Mouse (Mus musculus) small intestine, adult 2 months (tissue): ENCODE measurements around the gene Prss8. TPM values are rescaled to one million over a fixed set of nuclear protein-coding genes. Genes with fewer than 3 reads are reported as not detected.
A peak's percentile ranks its signal among the peaks of the same experiment; 100 is the strongest.

Experiments used
- H3K27ac ChIP-seq: fragments of 200-500 bp; 2 replicates; pipeline ENCODE4 v1.5.1; 2012; ENCODE audit warnings: low read depth, low read length, control low read depth, inconsistent platforms; ENCODE audit not compliant: insufficient read depth
- H3K27me3 ChIP-seq: fragments of 200-500 bp; 2 replicates; pipeline ENCODE4 v1.6.1; 2012; ENCODE audit warnings: mild to moderate bottlenecking, moderate library complexity, low read length, inconsistent platforms; ENCODE audit not compliant: control insufficient read depth, insufficient read depth
- H3K36me3 ChIP-seq: fragments of 200-500 bp; 2 replicates; pipeline ENCODE4 v1.6.1; 2012; ENCODE audit warnings: mild to moderate bottlenecking, low read length, control low read depth, inconsistent platforms; ENCODE audit not compliant: control insufficient read depth, insufficient read depth
- H3K4me1 ChIP-seq: fragments of 200-500 bp; 2 replicates; pipeline ENCODE4 v1.6.1; 2012; ENCODE audit warnings: low read length, inconsistent platforms, mixed read lengths; ENCODE audit not compliant: control insufficient read depth, insufficient read depth, insufficient read length
- H3K4me3 ChIP-seq: fragments of 200-500 bp; 2 replicates; pipeline ENCODE4 v1.5.1; 2012; ENCODE audit warnings: low read depth, mild to moderate bottlenecking, control low read depth, inconsistent platforms, low read length, moderate library complexity
- CTCF ChIP-seq: fragments of 200-500 bp; IDR thresholded peaks from 2 replicates; pipeline ENCODE4 v1.5.1; 2012; ENCODE audit warnings: low read depth, mild to moderate bottlenecking, control low read depth, inconsistent platforms, low read length, moderate library complexity, mixed read lengths; ENCODE audit not compliant: insufficient replicate concordance, insufficient read length; ENCODE audit errors: extremely low read depth
- POLR2A ChIP-seq: fragments of 200-500 bp; IDR thresholded peaks from 2 replicates; pipeline ENCODE4 v1.6.1; 2012; ENCODE audit warnings: low read depth, mild to moderate bottlenecking, control low read depth, inconsistent platforms, low read length, moderate library complexity
- WGBS: fragments of 180-500 bp; shearing (Covaris S2); methylation state at CpG from one replicate; pipeline ENCODE4 v1.1.7; 2018; 5-methylcytosine and 5-hydroxymethylcytosine counted together
- polyA plus RNA-seq: library from polyadenylated mRNA; depleted of rRNA; stranded (reverse); fragments of >200 nt; gene quantifications from 2 replicates; pipeline ENCODE4 v1.2.3, GENCODE M21; 2012

Prss8 gene
- polyA plus RNA-seq, 1 experiment, result 30.0 TPM

DNA sequence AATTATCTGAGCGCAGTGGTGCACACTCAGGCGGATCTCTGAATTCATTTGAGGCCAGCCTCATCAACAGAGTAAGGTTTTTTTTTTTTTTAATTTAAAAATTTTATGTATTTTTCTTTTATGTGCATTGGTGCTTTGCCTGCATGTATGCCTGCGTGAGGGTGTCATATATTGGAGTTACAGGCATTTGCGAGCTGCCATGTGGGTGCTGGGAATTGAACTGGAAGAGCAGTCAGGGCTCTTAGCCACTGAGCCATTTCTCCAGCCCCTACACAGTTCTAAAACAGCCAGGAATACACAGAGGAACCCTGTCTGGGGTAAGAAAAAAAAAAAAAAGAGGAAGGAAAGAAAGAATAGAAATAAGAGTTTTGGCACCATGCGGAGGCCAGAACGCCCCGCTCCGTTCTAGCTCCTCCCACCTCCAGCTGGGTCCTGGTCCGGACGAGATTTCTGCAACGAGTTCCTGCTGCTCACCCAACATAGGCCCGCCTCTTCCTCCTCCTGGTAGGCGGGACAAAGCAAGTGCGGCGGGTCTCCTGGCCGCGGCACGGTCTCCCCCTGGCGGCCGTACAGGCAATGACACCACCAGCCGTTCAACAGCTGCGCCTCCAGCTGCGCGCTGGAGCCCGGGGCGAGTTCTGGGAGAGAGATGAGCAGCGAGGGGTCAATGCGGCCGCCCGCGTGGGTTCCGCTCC, 5.3 kb upstream of the Prss8 start:
- 0 out of 2 replicates have a peak, but pooled peaks have one; percentile 23 for TF ChIP-seq POLR2A
- TF ChIP-seq CTCF, result peak; percentile 91
- WGBS, result 7% methylated on average over 32 of the region's 32 CpGs
- Histone ChIP-seq H3K4me1 (peaks cover 16% of the 10 kb centered on the region), H3K27ac (peak overlapping the region; percentile 18; the same call in 1 of the 2 replicates), H3K4me3 (peak overlapping the region; percentile 89), H3K27me3 (no peaks in the 10 kb centered on the region), H3K36me3 (no peaks in the 10 kb centered on the region)

DNA sequence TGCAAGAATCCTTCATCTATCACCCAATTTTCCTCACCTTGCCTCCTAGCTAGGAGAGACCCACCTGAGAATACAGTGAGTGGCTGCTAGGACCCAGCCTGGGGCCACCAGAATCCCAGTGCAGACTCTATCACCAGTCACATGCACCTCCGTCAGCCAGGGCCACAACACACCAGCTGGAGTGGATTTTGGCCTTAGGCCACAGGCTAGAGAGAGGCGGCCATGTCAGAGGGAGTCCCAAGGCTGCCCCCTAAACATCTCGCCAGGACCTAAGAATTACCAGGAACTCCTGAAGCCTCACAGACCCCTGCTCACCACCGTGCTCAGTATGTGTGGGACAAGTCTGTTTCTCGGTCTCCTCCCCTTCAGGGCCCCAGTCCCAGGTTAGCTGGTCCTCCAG, 4.2 kb upstream of the Prss8 start:
- no peak overlapping the region for H3K27ac ChIP-seq
- H3K36me3 ChIP-seq, result no peaks in the 10 kb centered on the region
- peaks cover 16% of the 10 kb centered on the region for H3K4me1 ChIP-seq
- H3K4me3 ChIP-seq, result no peak overlapping the region
- TF ChIP-seq POLR2A, result no peak
- no peak for TF ChIP-seq CTCF
- H3K27me3 ChIP-seq, result no peaks in the 10 kb centered on the region
- 84% methylated on average over 5 of the region's 5 CpGs for WGBS

DNA sequence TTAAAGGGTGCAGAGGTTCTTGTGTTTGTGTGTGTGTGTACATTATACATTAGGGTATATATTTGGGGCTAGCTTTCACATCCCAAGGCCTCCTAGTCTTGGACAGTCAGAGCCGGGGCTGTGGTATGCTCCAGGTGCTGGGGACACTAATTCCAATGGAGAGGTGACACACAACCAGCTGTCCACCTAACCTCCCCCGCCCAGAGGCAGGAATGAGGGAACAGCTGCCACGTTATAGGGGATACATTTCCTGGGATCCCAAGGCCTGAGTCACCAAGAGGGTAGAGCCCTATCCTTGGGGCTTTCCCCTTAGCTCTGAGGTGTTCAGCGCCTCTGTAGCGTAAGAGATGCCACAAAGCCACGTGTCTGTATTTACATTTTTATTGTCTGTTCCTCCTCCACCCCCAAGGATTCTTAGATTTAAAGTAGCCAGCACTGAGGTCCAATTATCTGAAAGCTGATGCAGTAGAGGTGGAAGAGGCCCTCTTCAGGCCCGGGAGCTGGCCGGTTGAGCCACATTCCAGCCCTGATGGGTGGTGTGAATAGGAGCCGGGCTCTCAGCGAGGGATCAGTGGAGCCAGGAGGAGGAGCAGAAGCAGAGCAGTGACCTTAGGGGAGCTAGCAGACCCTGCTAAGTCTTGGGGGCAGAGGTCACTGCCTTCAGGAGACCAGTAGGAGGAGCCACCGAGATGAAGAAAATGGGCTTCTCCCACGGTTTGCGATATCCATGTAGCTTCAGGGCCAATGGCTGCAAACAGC, 2.5 kb upstream of the Prss8 start:
- no peaks in the 10 kb centered on the region for H3K27me3 ChIP-seq
- no peaks in the 10 kb centered on the region for H3K36me3 ChIP-seq
- no peak overlapping the region for H3K4me3 ChIP-seq
- H3K4me1 ChIP-seq, result peaks cover 20% of the 10 kb centered on the region
- TF ChIP-seq CTCF, result no peak
- TF ChIP-seq POLR2A, result no peak
- 24% methylated on average over 13 of the region's 13 CpGs for WGBS
- H3K27ac ChIP-seq, result no peak overlapping the region

DNA sequence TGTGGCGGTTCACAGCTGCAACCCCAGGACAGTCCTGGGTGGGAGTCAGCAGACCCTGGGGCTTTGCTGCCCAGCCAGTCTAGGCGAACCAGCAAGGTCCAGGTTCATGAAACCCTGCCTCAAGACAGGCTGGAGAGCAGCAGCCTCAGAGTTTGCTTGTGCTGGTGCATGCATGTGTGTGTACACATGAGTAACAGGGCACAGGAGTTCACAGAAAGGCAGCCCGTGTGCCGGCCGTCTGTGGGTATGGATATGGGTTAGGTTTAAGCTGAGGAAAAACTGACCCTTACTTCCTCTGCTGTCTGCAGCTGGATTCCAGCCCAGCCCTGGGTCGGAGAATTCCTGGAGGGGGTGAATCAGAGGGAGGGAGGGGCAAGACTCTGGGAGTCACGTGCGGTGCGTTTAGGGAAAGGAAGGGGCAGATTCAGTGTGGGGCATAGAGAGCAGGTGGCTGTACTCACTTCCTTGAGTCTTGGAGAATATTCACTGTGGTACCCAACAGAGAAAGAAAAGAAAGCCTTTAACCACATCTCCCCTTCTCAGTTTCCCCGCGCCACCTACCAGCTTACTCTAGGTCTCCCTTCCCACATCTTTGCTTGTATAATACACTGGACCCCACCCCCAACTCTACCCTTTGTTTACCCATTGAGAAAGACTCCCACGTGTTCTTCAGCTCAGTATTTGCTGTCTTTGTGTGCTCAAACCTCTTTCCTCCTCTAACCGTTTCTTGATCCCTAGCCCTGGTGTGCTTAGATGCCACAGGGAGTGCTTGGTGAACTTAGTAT, 1.6 kb upstream of the Prss8 start:
- Histone ChIP-seq H3K4me3 (no peak overlapping the region), H3K36me3 (0 out of 2 replicates have a peak, but pooled peaks cover 2% of the 10 kb centered on the region), H3K4me1 (peaks cover 29% of the 10 kb centered on the region), H3K27me3 (no peaks in the 10 kb centered on the region), H3K27ac (no peak overlapping the region; the same call in 1 of the 2 replicates)
- TF ChIP-seq CTCF (no peak), POLR2A (no peak)
- 25% methylated on average over 13 of the region's 13 CpGs for WGBS

DNA sequence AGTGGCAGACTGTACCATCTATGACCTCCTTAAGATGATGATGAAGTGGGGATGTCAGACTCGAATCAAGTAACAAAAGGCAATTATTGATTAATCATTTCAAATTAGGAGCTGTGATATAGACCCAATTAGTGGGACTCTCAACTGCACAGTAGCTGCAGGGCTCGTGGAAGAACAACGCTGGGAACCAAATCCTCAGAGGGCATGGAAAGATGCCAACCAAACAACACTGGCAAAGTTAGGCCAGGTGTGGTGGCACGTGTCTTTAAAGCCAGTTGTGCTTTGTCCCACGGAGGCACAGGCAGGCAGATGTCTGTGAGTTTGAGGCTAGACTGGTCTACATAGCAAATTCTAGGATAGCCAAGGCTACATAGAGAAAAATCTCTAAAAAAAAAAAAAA, 732 bp upstream of the Prss8 start:
- Histone ChIP-seq H3K27me3 (no peaks in the 10 kb centered on the region), H3K27ac (0 out of 2 replicates have a peak overlapping the region, but pooled peaks have one; percentile 3), H3K4me3 (no peak overlapping the region), H3K36me3 (peaks cover 10% of the 10 kb centered on the region), H3K4me1 (peaks cover 31% of the 10 kb centered on the region)
- WGBS, result 31% methylated on average over 5 of the region's 5 CpGs
- no peak for TF ChIP-seq POLR2A
- TF ChIP-seq CTCF, result no peak

DNA sequence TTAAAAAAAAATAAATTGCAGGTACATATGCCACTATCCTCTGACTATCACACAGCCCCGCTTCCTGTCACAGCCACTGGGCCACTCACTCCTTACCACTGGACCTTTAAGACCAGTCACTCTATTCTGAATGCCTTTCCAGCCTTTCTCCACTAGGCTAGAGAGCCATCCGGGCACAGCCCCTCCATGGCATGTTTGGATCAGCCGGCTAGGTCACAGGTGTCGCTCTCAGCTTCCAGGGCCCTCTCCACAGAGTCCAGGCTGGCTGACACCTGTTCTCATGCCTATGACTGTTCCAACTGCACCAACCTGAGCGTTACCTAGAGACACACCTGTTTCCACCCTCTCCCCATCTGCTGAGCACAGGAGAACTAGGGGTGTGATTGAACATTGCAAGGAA, 1.3 kb downstream of the Prss8 start:
- H3K27me3 ChIP-seq, result no peaks in the 10 kb centered on the region
- 18% methylated on average over 5 of the region's 5 CpGs for whole genome bisulfite sequencing
- TF ChIP-seq POLR2A (no peak), CTCF (peak; percentile 23; the same call in 1 of the 2 replicates)
- H3K27ac ChIP-seq, result peak overlapping the region; percentile 29
- peaks cover 39% of the 10 kb centered on the region for H3K4me1 ChIP-seq
- H3K36me3 ChIP-seq, result peaks cover 15% of the 10 kb centered on the region
- H3K4me3 ChIP-seq, result peak overlapping the region; percentile 83
